8 mouse cellular contexts compared by ENCODE assay signal in genomic region chr19:45015518-45016281, GRCm38 (mm10). TPM values are rescaled to one million over a fixed set of nuclear protein-coding genes. Genes with fewer than 3 reads are reported as not detected.
DNase-seq lines count a peak whose midpoint lies in the region; ATAC-seq and TF ChIP-seq lines count a peak whose summit lies in the region.

No protein-coding gene starts in this region.

- DNase-seq in left cerebral cortex, adult 2 months (ENCODE audit: extremely low spot score in 1 of 2, low spot score in 2 of 2): peak in 1 of 2 experiments; percentile 52
- no peak for DNase-seq in left cerebral cortex, postnatal 14 days (ENCODE audit: low spot score in 2 of 2)
- DNase-seq in cerebellum, adult 18-20 months: peak; percentile 75 to 78
- peak; percentile 74 for DNase-seq in gastrocnemius, adult 18-20 months (ENCODE audit: low spot score)
- DNase-seq in liver, embryonic 11.5 days (ENCODE audit: low spot score): peak; percentile 65
- peak; percentile 79 for DNase-seq in naive thymus-derived CD4-positive, alpha-beta T cell, adult 2 months (ENCODE audit: low read depth)
- DNase-seq in thymus, postnatal 0 days (ENCODE audit: low spot score): peak; percentile 77

- intact Hi-C loops in left cerebral cortex, adult 2 months (cut with DNase I): loop anchor here (1.0 to 2.0 kb wide), 2 partner anchors 16 to 27 kb away; partner anchors contain the start of gene Sema4g
- intact Hi-C loops in left cerebral cortex, postnatal 14 days (cut with DNase I): no loop called here

- H3K27ac ChIP-seq in left cerebral cortex, adult 2 months: peak overlapping the region; percentile 97
- peak overlapping the region; percentile 95 for H3K27ac ChIP-seq in hindbrain, embryonic 15.5 days (replicated peaks)
- peak overlapping the region; percentile 87 for H3K27ac ChIP-seq in liver, embryonic 11.5 days (ENCODE audit: low read depth, low read length)

- H3K4me1 ChIP-seq in hindbrain, embryonic 15.5 days (replicated peaks): peaks cover 60% of the 10 kb centered on the region
- H3K4me1 ChIP-seq in liver, embryonic 11.5 days (replicated peaks; ENCODE audit: control insufficient read depth, insufficient read depth, low read length): peaks cover 48% of the 10 kb centered on the region

- H3K9ac ChIP-seq in hindbrain, embryonic 15.5 days: peak overlapping the region; percentile 21
- H3K9ac ChIP-seq in liver, embryonic 11.5 days (ENCODE audit: low read depth, low read length): peak overlapping the region; percentile 83

- 2% methylated on average over 34 of the region's 34 CpGs for WGBS in hindbrain, embryonic 15.5 days
- under 1% methylated on average over 34 of the region's 34 CpGs for WGBS in liver, embryonic 11.5 days

- ATAC-seq in hindbrain, embryonic 15.5 days (ENCODE audit: low FRiP score, low read depth): 0 out of 2 replicates have a peak, but pooled peaks have one; percentile 9
- ATAC-seq in liver, embryonic 11.5 days (replicated peaks; ENCODE audit: low FRiP score): peak; percentile 39

- H3K27me3 ChIP-seq in hindbrain, embryonic 15.5 days: no peaks in the 10 kb centered on the region
- H3K27me3 ChIP-seq in liver, embryonic 11.5 days (replicated peaks; ENCODE audit: control insufficient read depth, insufficient read depth, low read length): no peaks in the 10 kb centered on the region

- no peaks in the 10 kb centered on the region for H3K9me3 ChIP-seq in hindbrain, embryonic 15.5 days
- no peaks in the 10 kb centered on the region for H3K9me3 ChIP-seq in liver, embryonic 11.5 days (ENCODE audit: control insufficient read depth, low read length)

- peak overlapping the region; percentile 56 for H3K4me3 ChIP-seq in left cerebral cortex, adult 2 months
- peak overlapping the region; percentile 70 for H3K4me3 ChIP-seq in hindbrain, embryonic 15.5 days
- peak overlapping the region; percentile 70 for H3K4me3 ChIP-seq in liver, embryonic 11.5 days (ENCODE audit: low read depth, low read length)

- TF ChIP-seq CTCF in left cerebral cortex, adult 2 months (IDR thresholded peaks at IDR 0.05): no peak

- H3K4me2 ChIP-seq in hindbrain, embryonic 15.5 days: peak overlapping the region; percentile 86
- H3K4me2 ChIP-seq in liver, embryonic 11.5 days: peak overlapping the region; percentile 99

- peaks cover 4% of the 10 kb centered on the region; the same call in 1 of the 2 replicates for H3K36me3 ChIP-seq in hindbrain, embryonic 15.5 days
- peaks cover 18% of the 10 kb centered on the region for H3K36me3 ChIP-seq in liver, embryonic 11.5 days (ENCODE audit: control insufficient read depth, insufficient read depth, low read length)

RNA-seq across cellular contexts. Expression of gene Lzts2, which starts 1.5 kb away (rescaled TPM):
- 10 to 100 TPM; 36.5 to 39.1 TPM for total RNA-seq in left cerebral cortex, adult 2 months (2021)
- 10 to 100 TPM; 28.9 to 31.6 TPM for total RNA-seq in left cerebral cortex, postnatal 14 days (2021)
- 10 to 100 TPM; 17.5 to 25.8 TPM for total RNA-seq in gastrocnemius, adult 18-20 months (2021)
- 25.4 and 28.7 TPM in 2 replicates for polyA plus RNA-seq in hindbrain, embryonic 15.5 days (2015; fragmentation: Nextera tagmentation; extraction: Ambion mirVana)
- polyA plus RNA-seq in liver, embryonic 11.5 days (2014; fragmentation: Nextera tagmentation; extraction: Ambion mirVana): 28.6 and 31.4 TPM in 2 replicates
- polyA plus RNA-seq in thymus, postnatal 0 days (2015; fragmentation: Nextera tagmentation; extraction: Ambion mirVana): 12.5 and 13.2 TPM in 2 replicates

RNA-seq across cellular contexts. Expression of gene Mrpl43, which starts 9.5 kb away (rescaled TPM):
- 10 to 100 TPM; 40.9 to 41.8 TPM for total RNA-seq in left cerebral cortex, adult 2 months (2021)
- total RNA-seq in left cerebral cortex, postnatal 14 days (2021): 10 to 100 TPM; 41.2 to 44.6 TPM
- 10 to 100 TPM; 34.2 to 35.3 TPM for total RNA-seq in gastrocnemius, adult 18-20 months (2021)
- polyA plus RNA-seq in hindbrain, embryonic 15.5 days (2015; fragmentation: Nextera tagmentation; extraction: Ambion mirVana): 88.6 and 94.7 TPM in 2 replicates
- polyA plus RNA-seq in liver, embryonic 11.5 days (2014; fragmentation: Nextera tagmentation; extraction: Ambion mirVana): 62.2 and 65.3 TPM in 2 replicates
- polyA plus RNA-seq in thymus, postnatal 0 days (2015; fragmentation: Nextera tagmentation; extraction: Ambion mirVana): 89.1 and 102 TPM in 2 replicates

RNA-seq across cellular contexts. Expression of gene Twnk, which starts 10.2 kb away (rescaled TPM):
- total RNA-seq in left cerebral cortex, adult 2 months (2021): 10 to 100 TPM; 12.9 to 14.8 TPM
- total RNA-seq in left cerebral cortex, postnatal 14 days (2021): 10 to 100 TPM; 13.2 to 14.7 TPM
- 10 to 100 TPM; 17.8 to 20.8 TPM for total RNA-seq in gastrocnemius, adult 18-20 months (2021)
- polyA plus RNA-seq in hindbrain, embryonic 15.5 days (2015; fragmentation: Nextera tagmentation; extraction: Ambion mirVana): 14.1 and 14.8 TPM in 2 replicates
- polyA plus RNA-seq in liver, embryonic 11.5 days (2014; fragmentation: Nextera tagmentation; extraction: Ambion mirVana): 24.9 and 25.1 TPM in 2 replicates
- polyA plus RNA-seq in thymus, postnatal 0 days (2015; fragmentation: Nextera tagmentation; extraction: Ambion mirVana): 13.4 and 15.5 TPM in 2 replicates

RNA-seq across cellular contexts. Expression of gene Sema4g, which starts 26.8 kb away (rescaled TPM):
- 10 to 100 TPM; 19.4 to 24.4 TPM for total RNA-seq in left cerebral cortex, adult 2 months (2021)
- total RNA-seq in left cerebral cortex, postnatal 14 days (2021): 10 to 100 TPM; 36.2 to 37.5 TPM
- under 1 TPM; 0.16 to 0.19 TPM for total RNA-seq in gastrocnemius, adult 18-20 months (2021)
- polyA plus RNA-seq in hindbrain, embryonic 15.5 days (2015; fragmentation: Nextera tagmentation; extraction: Ambion mirVana): 17.3 and 18.9 TPM in 2 replicates
- polyA plus RNA-seq in liver, embryonic 11.5 days (2014; fragmentation: Nextera tagmentation; extraction: Ambion mirVana): 4.7 and 4.9 TPM in 2 replicates
- 0.62 and 1.2 TPM in 2 replicates for polyA plus RNA-seq in thymus, postnatal 0 days (2015; fragmentation: Nextera tagmentation; extraction: Ambion mirVana)

RNA-seq across cellular contexts. Expression of gene Pdzd7, which starts 29.8 kb away (rescaled TPM):
- 1 to 10 TPM; 5.2 to 6.1 TPM for total RNA-seq in left cerebral cortex, adult 2 months (2021)
- 1 to 10 TPM; 3.3 to 3.4 TPM for total RNA-seq in left cerebral cortex, postnatal 14 days (2021)
- 1 to 10 TPM; 4.7 to 5.4 TPM for total RNA-seq in gastrocnemius, adult 18-20 months (2021)
- polyA plus RNA-seq in hindbrain, embryonic 15.5 days (2015; fragmentation: Nextera tagmentation; extraction: Ambion mirVana): 2.6 and 3.2 TPM in 2 replicates
- polyA plus RNA-seq in liver, embryonic 11.5 days (2014; fragmentation: Nextera tagmentation; extraction: Ambion mirVana): 0.09 TPM in 1 of 2 replicates, not detected in the other
- polyA plus RNA-seq in thymus, postnatal 0 days (2015; fragmentation: Nextera tagmentation; extraction: Ambion mirVana): 0.05 and 0.08 TPM in 2 replicates

Comparison
In these comparisons a context has a peak if more than half of its experiments do, and no peak if none do; other contexts are left out.
1. DNase-seq: peak in cerebellum, adult 18-20 months (2 of 2), gastrocnemius, adult 18-20 months (single experiment), liver, embryonic 11.5 days (single experiment), naive thymus-derived CD4-positive, alpha-beta T cell, adult 2 months (single experiment) and thymus, postnatal 0 days (single experiment); none in left cerebral cortex, postnatal 14 days (0 of 2).
2. Peak in every context shown above with its lines, with median percentiles within 50 percentile points of each other: H3K27ac ChIP-seq and H3K4me3 ChIP-seq.